Mouse (Mus musculus): Measurements from ENCODE around the gene Morn1. TPM values are rescaled to one million over a fixed set of nuclear protein-coding genes. Genes with fewer than 3 reads are reported as not detected.

The Morn1 gene
- total and polyA plus RNA-seq, 3 experiments, result 3.8 to 8.7 (median 4.0) TPM

DNA sequence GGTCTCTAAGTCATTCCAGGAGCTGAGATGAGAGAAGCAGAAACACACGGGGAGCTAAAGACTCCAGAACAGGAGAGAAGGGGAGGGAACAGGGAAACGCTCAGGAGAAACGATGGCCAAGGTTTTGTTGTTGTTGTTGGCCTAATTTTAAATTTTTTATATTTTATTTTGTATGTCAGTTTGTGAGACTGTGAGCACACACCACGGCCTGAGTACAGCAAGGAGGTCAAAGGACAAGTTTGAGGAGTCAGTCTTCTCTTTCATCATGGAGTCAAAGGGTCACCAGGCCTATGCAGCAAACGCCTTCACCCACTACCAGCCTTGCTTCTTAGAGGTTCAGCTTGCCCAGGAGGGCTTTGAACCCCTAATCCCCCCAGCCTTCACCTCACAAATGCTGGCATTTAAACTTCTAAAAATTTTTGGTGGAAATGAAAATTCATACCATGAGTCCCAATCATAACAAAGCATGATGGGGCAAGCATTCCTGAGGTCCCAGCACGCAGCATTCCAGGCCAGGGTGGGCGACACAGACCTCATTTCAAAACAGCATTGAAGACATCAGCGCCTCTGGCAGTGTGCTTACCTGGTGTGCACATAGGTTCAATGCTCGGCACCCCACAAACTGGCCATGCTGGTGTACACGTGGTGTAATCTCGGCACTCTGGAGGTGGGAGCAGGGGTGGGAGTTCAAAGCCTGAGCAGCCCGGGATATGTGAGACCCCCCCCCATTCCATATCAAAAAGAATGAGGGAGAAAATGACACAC lies 53.1 kb downstream of the Morn1 start:
- H3K27me3 ChIP-seq (replicated peaks), result no peaks in the 10 kb centered on the region
- H3K27ac ChIP-seq (ENCODE audit: insufficient read depth, low read depth), result no peak overlapping the region
- in situ Hi-C loops (cut with MboI; ENCODE audit: low pct_ligation_motif_present, low pct_unique_long_range_greater_than_20kb, low sequenced_read_pairs), result no loop called here
- H3K4me3 ChIP-seq (replicated peaks in 1 of 3; ENCODE audit: low read depth in 2 of 3, low read length in 2 of 3, poor library complexity in 1 of 3), result no peak overlapping the region
- peaks cover 0 to 8% of the 10 kb centered on the region in 2 experiments for H3K36me3 ChIP-seq (replicated peaks in 1 of 2; ENCODE audit: control insufficient read depth in 1 of 2, insufficient read depth in 1 of 2, low read length in 1 of 2)
- H3K4me1 ChIP-seq (ENCODE audit: control insufficient read depth in 1 of 2, insufficient read depth in 2 of 2), result peaks cover 16 to 18% of the 10 kb centered on the region in 2 experiments
- no peaks in the 10 kb centered on the region for H3K9me3 ChIP-seq (replicated peaks; ENCODE audit: low read length)
- H3K4me2 ChIP-seq (ENCODE audit: insufficient read depth, low read depth, poor library complexity, severe bottlenecking), result no peak overlapping the region
- TF ChIP-seq IRF4 (IDR thresholded peaks at IDR 0.05; ENCODE audit: low read depth, low read length), result no peak
- no peak for TF ChIP-seq NELFE (IDR thresholded peaks at IDR 0.05; ENCODE audit: low read depth, low read length)
- no peak for TF ChIP-seq POLR2AphosphoS2 (IDR thresholded peaks at IDR 0.05; ENCODE audit: low read depth, low read length)
- no peak for TF ChIP-seq ETS1 (conservative IDR thresholded peaks at IDR 0.05; ENCODE audit: low read depth, low read length)
- no peak for TF ChIP-seq ZMIZ1 (IDR thresholded peaks at IDR 0.05; ENCODE audit: low read depth, low read length)
- no peak for TF ChIP-seq MYC (IDR thresholded peaks at IDR 0.05; ENCODE audit: low read depth, low read length)
- no peak for TF ChIP-seq MAZ (IDR thresholded peaks at IDR 0.05; ENCODE audit: low read depth, low read length)
- TF ChIP-seq EP300 (IDR thresholded peaks at IDR 0.05; ENCODE audit: low read length), result no peak
- no peak for TF ChIP-seq ZNF384 (IDR thresholded peaks at IDR 0.05; ENCODE audit: low read depth, low read length)
- TF ChIP-seq KAT2A (IDR thresholded peaks at IDR 0.05; ENCODE audit: insufficient replicate concordance, low read length), result no peak
- no peak for TF ChIP-seq SIN3A (IDR thresholded peaks at IDR 0.05; ENCODE audit: low read length)
- no peaks in the 10 kb centered on the region for H3K79me2 ChIP-seq (replicated peaks; ENCODE audit: control insufficient read depth, extremely low read depth, insufficient read depth, poor library complexity, severe bottlenecking)
- H3K9ac ChIP-seq (ENCODE audit: insufficient read depth, low read depth), result no peak overlapping the region
- dilution Hi-C loops (cut with MboI; ENCODE audit: extremely low pct_ligation_motif_present, extremely low pct_unique_long_range_greater_than_20kb, low sequenced_read_pairs), result no loop called here
- DNase-seq (ENCODE audit: extremely low read depth), result no peak

DNA sequence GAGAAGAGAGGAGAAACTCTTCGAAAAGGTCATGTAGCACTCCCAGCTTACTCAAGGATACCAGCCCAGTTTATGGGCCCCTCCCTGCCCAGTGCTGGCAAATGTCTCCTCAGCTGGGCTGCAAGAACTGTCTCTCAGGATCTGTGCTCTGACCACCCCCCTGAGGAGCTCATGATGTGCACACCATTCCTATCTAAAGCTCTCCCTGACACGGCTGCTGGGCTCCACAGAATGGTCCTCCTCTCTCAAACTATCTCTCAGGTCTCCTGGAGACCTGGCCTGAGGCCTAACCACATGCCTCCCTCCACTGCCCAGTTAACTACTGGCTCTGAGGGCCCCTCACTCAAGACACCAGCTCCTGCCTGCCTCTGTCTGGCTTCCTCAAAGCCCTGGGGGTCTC lies 53.8 kb downstream of the Morn1 start:
- Histone ChIP-seq H3K79me2 (replicated peaks; ENCODE audit: control insufficient read depth, extremely low read depth, insufficient read depth, poor library complexity, severe bottlenecking) (no peaks in the 10 kb centered on the region), H3K27me3 (replicated peaks) (no peaks in the 10 kb centered on the region), H3K36me3 (replicated peaks in 1 of 2; ENCODE audit: control insufficient read depth in 1 of 2, insufficient read depth in 1 of 2, low read length in 1 of 2) (peaks cover 0 to 5% of the 10 kb centered on the region in 2 experiments), H3K4me3 (replicated peaks in 1 of 3; ENCODE audit: low read depth in 2 of 3, low read length in 2 of 3, poor library complexity in 1 of 3) (no peak overlapping the region), H3K27ac (ENCODE audit: insufficient read depth, low read depth) (no peak overlapping the region), H3K4me2 (ENCODE audit: insufficient read depth, low read depth, poor library complexity, severe bottlenecking) (no peak overlapping the region), H3K9me3 (replicated peaks; ENCODE audit: low read length) (no peaks in the 10 kb centered on the region), H3K9ac (ENCODE audit: insufficient read depth, low read depth) (no peak overlapping the region), H3K4me1 (ENCODE audit: control insufficient read depth in 1 of 2, insufficient read depth in 2 of 2) (peaks cover 16 to 18% of the 10 kb centered on the region in 2 experiments)
- dilution Hi-C loops (cut with MboI; ENCODE audit: extremely low pct_ligation_motif_present, extremely low pct_unique_long_range_greater_than_20kb, low sequenced_read_pairs), result no loop called here
- TF ChIP-seq MAZ (IDR thresholded peaks at IDR 0.05; ENCODE audit: low read depth, low read length), result no peak
- TF ChIP-seq KAT2A (IDR thresholded peaks at IDR 0.05; ENCODE audit: insufficient replicate concordance, low read length), result no peak
- TF ChIP-seq ZC3H11A (IDR thresholded peaks at IDR 0.05; ENCODE audit: low read depth, low read length), result no peak
- TF ChIP-seq ZNF384 (IDR thresholded peaks at IDR 0.05; ENCODE audit: low read depth, low read length), result no peak
- no peak for TF ChIP-seq MAFK (IDR thresholded peaks at IDR 0.05; ENCODE audit: insufficient replicate concordance, low read length)
- TF ChIP-seq NELFE (IDR thresholded peaks at IDR 0.05; ENCODE audit: low read depth, low read length), result no peak
- no peak for TF ChIP-seq RAD21 (IDR thresholded peaks at IDR 0.05; ENCODE audit: low read depth, low read length)
- TF ChIP-seq HCFC1 (IDR thresholded peaks at IDR 0.05; ENCODE audit: low read depth, low read length), result no peak
- TF ChIP-seq SIN3A (IDR thresholded peaks at IDR 0.05; ENCODE audit: low read length), result no peak
- no peak for TF ChIP-seq E2F4 (IDR thresholded peaks at IDR 0.05; ENCODE audit: insufficient replicate concordance, low read depth, low read length)
- no peak for TF ChIP-seq POLR2AphosphoS2 (IDR thresholded peaks at IDR 0.05; ENCODE audit: low read depth, low read length)
- TF ChIP-seq CHD1 (IDR thresholded peaks at IDR 0.05; ENCODE audit: low read depth, low read length), result no peak
- TF ChIP-seq MAX (IDR thresholded peaks at IDR 0.05; ENCODE audit: low read length), result no peak
- TF ChIP-seq POLR2A (IDR thresholded peaks at IDR 0.05; ENCODE audit: low read depth, low read length), result no peak
- TF ChIP-seq MEF2A (IDR thresholded peaks at IDR 0.05; ENCODE audit: borderline replicate concordance, low read depth, low read length), result no peak
- TF ChIP-seq MYC (IDR thresholded peaks at IDR 0.05; ENCODE audit: low read depth, low read length), result no peak
- TF ChIP-seq CHD2 (IDR thresholded peaks at IDR 0.05; ENCODE audit: low read length), result no peak
- in situ Hi-C loops (cut with MboI; ENCODE audit: low pct_ligation_motif_present, low pct_unique_long_range_greater_than_20kb, low sequenced_read_pairs), result no loop called here
- no peak for DNase-seq (ENCODE audit: extremely low read depth)

Data from CH12.LX (cell line).